Mouse (Mus musculus): ENCODE measurements around the gene Fto. TPM values are rescaled to one million over a fixed set of nuclear protein-coding genes. Genes with fewer than 3 reads are reported as not detected.

Fto gene
- total RNA-seq, 1 experiment = 16.8 TPM

DNA sequence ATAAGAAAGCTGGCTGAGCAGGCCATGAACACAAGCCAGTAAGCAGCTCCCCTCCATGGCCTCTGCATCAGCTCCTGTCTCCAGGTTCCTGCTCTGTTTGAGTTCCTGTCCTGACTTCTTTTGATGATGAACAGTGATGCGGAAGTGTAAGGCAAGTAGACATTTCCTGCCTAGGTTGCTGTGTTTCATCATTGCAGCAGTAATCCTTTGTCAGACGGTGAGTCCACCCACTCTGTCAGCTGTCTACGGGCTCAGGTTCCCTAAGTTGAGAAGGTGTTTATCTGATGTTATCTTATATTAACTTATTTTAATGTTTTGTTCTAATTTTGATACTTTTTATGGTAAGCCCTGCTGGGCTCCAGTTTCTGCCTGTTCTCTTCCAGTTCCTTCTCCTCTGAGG is 12.7 kb downstream of the Fto start:
- Histone ChIP-seq H3K4me3 (ENCODE audit: insufficient read depth in 1 of 2, low read depth in 1 of 2, low read length in 2 of 2, poor library complexity in 1 of 2, severe bottlenecking in 1 of 2) (no peak overlapping the region), H3K36me3 (ENCODE audit: control insufficient read depth, insufficient read depth, low read length, poor library complexity, severe bottlenecking) (no peaks in the 10 kb centered on the region), H3K4me1 (ENCODE audit: control insufficient read depth in 2 of 2, insufficient read depth in 2 of 2, low read length in 2 of 2, poor library complexity in 1 of 2) (peaks cover 3 to 14% of the 10 kb centered on the region in 2 experiments; a peak in 2 of 4 replicates), H3K9me3 (ENCODE audit: control insufficient read depth, insufficient read depth, low read depth, low read length) (no peaks in the 10 kb centered on the region), H3K27ac (ENCODE audit: insufficient read depth, low read depth, low read length, poor library complexity, severe bottlenecking) (no peak overlapping the region), H3K9ac (ENCODE audit: insufficient read depth, low read depth, low read length, poor library complexity, severe bottlenecking) (no peak overlapping the region)
- in situ Hi-C loops (cut with MboI; ENCODE audit: low sequenced_read_pairs in 2 of 2, unreplicated experiment in 2 of 2) = no loop called here
- no peak for DNase-seq (ENCODE audit: low read depth, low spot score)
- TF ChIP-seq MAFK (IDR thresholded peaks at IDR 0.05; ENCODE audit: insufficient read depth, low read depth, low read length) = no peak
- no peak for TF ChIP-seq CHD2 (IDR thresholded peaks at IDR 0.05; ENCODE audit: low read depth, low read length)
- no peak for TF ChIP-seq ZC3H11A (IDR thresholded peaks at IDR 0.05; ENCODE audit: borderline replicate concordance, low read depth, low read length)
- TF ChIP-seq ZNF384 (IDR thresholded peaks at IDR 0.05; ENCODE audit: low read depth, low read length) = no peak
- TF ChIP-seq HCFC1 (IDR thresholded peaks at IDR 0.05; ENCODE audit: borderline replicate concordance, insufficient read depth, low read length) = no peak

DNA sequence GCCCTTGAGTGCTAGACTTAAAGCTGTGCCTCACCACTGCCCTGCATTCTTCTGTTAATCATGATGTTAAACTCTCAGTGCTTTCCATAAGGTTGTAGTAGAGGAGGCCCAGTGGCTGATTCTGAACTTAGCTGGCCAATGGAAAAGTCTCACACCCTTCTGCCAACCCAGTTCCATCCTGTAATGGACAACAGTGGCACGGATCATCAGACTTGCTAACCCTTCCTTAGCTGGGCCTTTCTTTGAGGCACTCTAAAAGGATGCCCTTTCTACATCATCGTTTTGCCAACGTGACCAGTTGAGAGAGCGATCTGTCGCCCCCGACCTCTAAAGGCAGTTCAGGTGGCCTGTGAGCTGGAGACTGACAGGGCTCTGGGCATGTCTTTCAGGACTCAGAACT is 13.6 kb downstream of the Fto start:
- no peak overlapping the region for H3K9ac ChIP-seq (ENCODE audit: insufficient read depth, low read depth, low read length, poor library complexity, severe bottlenecking)
- no peak overlapping the region for H3K4me3 ChIP-seq (ENCODE audit: insufficient read depth in 1 of 2, low read depth in 1 of 2, low read length in 2 of 2, poor library complexity in 1 of 2, severe bottlenecking in 1 of 2)
- no peak for TF ChIP-seq ZC3H11A (IDR thresholded peaks at IDR 0.05; ENCODE audit: borderline replicate concordance, low read depth, low read length)
- TF ChIP-seq CHD2 (IDR thresholded peaks at IDR 0.05; ENCODE audit: low read depth, low read length) = no peak
- no peak for TF ChIP-seq ZNF384 (IDR thresholded peaks at IDR 0.05; ENCODE audit: low read depth, low read length)
- no peak for TF ChIP-seq MAFK (IDR thresholded peaks at IDR 0.05; ENCODE audit: insufficient read depth, low read depth, low read length)
- no peak for TF ChIP-seq HCFC1 (IDR thresholded peaks at IDR 0.05; ENCODE audit: borderline replicate concordance, insufficient read depth, low read length)
- no peaks in the 10 kb centered on the region for H3K9me3 ChIP-seq (ENCODE audit: control insufficient read depth, insufficient read depth, low read depth, low read length)
- in situ Hi-C loops (cut with MboI; ENCODE audit: low sequenced_read_pairs in 2 of 2, unreplicated experiment in 2 of 2) = no loop called here
- peaks cover 3 to 18% of the 10 kb centered on the region in 2 experiments; a peak in 2 of 4 replicates for H3K4me1 ChIP-seq (ENCODE audit: control insufficient read depth in 2 of 2, insufficient read depth in 2 of 2, low read length in 2 of 2, poor library complexity in 1 of 2)
- no peaks in the 10 kb centered on the region for H3K36me3 ChIP-seq (ENCODE audit: control insufficient read depth, insufficient read depth, low read length, poor library complexity, severe bottlenecking)
- DNase-seq (ENCODE audit: low read depth, low spot score) = no peak
- H3K27ac ChIP-seq (ENCODE audit: insufficient read depth, low read depth, low read length, poor library complexity, severe bottlenecking) = no peak overlapping the region

DNA sequence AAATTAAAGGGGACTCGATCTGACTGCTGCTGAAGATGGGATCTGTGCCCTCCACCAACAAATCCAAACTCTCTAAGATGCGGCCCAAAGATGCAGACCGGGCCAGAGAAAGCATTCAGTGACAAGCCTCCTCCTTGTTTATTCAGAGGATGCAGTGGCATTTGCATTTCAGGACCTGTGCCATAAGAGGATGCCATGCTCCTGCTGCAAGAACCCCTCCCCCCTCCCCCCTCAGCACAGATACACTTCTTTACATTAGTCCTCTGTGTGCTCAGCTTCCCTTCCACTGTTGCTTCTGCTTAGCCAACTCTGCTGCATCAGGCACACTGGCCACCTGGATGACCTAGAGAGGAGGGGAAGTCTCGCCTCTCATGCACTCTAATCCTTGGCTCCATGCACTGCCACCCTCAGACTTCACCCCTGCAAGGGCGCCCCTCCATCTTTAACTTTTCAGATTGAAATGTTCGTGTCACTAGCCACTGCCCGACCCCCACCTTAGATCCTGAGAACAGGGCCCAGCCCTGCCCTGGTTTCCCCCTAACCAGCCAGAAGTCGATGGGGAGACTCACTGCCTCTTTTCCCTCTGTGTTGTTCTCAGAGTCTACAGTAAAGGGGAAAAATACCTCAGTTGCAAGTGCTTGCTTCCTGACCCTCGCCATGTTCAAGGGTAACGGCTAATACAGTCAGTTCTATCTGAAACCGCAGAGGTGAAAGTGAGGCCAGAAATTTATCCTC is 14.3 kb downstream of the Fto start:
- H3K36me3 ChIP-seq (ENCODE audit: control insufficient read depth, insufficient read depth, low read length, poor library complexity, severe bottlenecking) = no peaks in the 10 kb centered on the region
- no peak for DNase-seq (ENCODE audit: low read depth, low spot score)
- TF ChIP-seq MAFK (IDR thresholded peaks at IDR 0.05; ENCODE audit: insufficient read depth, low read depth, low read length) (no peak), ZC3H11A (IDR thresholded peaks at IDR 0.05; ENCODE audit: borderline replicate concordance, low read depth, low read length) (no peak), CHD2 (IDR thresholded peaks at IDR 0.05; ENCODE audit: low read depth, low read length) (no peak), HCFC1 (IDR thresholded peaks at IDR 0.05; ENCODE audit: borderline replicate concordance, insufficient read depth, low read length) (no peak), ZNF384 (IDR thresholded peaks at IDR 0.05; ENCODE audit: low read depth, low read length) (no peak)
- no peak overlapping the region for H3K4me3 ChIP-seq (ENCODE audit: insufficient read depth in 1 of 2, low read depth in 1 of 2, low read length in 2 of 2, poor library complexity in 1 of 2, severe bottlenecking in 1 of 2)
- no peak overlapping the region; the same call in 1 of the 2 replicates for H3K27ac ChIP-seq (ENCODE audit: insufficient read depth, low read depth, low read length, poor library complexity, severe bottlenecking)
- no peak overlapping the region for H3K9ac ChIP-seq (ENCODE audit: insufficient read depth, low read depth, low read length, poor library complexity, severe bottlenecking)
- in situ Hi-C loops (cut with MboI; ENCODE audit: low sequenced_read_pairs in 2 of 2, unreplicated experiment in 2 of 2) = no loop called here
- H3K4me1 ChIP-seq (ENCODE audit: control insufficient read depth in 2 of 2, insufficient read depth in 2 of 2, low read length in 2 of 2, poor library complexity in 1 of 2) = peaks cover 3 to 19% of the 10 kb centered on the region in 2 experiments; a peak in 2 of 4 replicates
- H3K9me3 ChIP-seq (ENCODE audit: control insufficient read depth, insufficient read depth, low read depth, low read length) = no peaks in the 10 kb centered on the region

DNA sequence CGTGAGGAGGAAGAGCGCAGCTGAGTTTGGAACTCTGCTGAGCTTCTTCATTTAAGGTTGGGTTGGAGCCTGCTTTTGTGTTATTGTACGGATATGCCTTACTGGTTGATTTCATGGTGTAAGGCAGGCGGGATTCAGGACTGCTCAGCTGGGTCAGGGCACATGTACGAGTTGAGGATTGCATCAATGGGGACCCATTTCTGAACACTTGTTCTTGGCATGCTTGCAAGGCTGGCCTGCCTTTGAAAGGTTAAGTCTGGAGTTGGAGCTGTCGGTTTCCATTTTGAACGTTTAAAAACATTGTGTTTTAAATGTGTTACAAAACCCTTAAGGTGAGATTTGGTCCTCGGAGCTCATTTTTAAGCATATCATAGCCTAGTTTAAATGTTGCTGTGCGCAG is 15.7 kb downstream of the Fto start:
- Histone ChIP-seq H3K4me3 (ENCODE audit: insufficient read depth in 1 of 2, low read depth in 1 of 2, low read length in 2 of 2, poor library complexity in 1 of 2, severe bottlenecking in 1 of 2) (no peak overlapping the region), H3K9ac (ENCODE audit: insufficient read depth, low read depth, low read length, poor library complexity, severe bottlenecking) (no peak overlapping the region), H3K9me3 (ENCODE audit: control insufficient read depth, insufficient read depth, low read depth, low read length) (no peaks in the 10 kb centered on the region), H3K4me1 (ENCODE audit: control insufficient read depth in 2 of 2, insufficient read depth in 2 of 2, low read length in 2 of 2, poor library complexity in 1 of 2) (peaks cover 5 to 19% of the 10 kb centered on the region in 2 experiments; a peak in 2 of 4 replicates), H3K27ac (ENCODE audit: insufficient read depth, low read depth, low read length, poor library complexity, severe bottlenecking) (no peak overlapping the region), H3K36me3 (ENCODE audit: control insufficient read depth, insufficient read depth, low read length, poor library complexity, severe bottlenecking) (no peaks in the 10 kb centered on the region)
- DNase-seq (ENCODE audit: low read depth, low spot score) = no peak
- in situ Hi-C loops (cut with MboI; ENCODE audit: low sequenced_read_pairs in 2 of 2, unreplicated experiment in 2 of 2) = no loop called here
- TF ChIP-seq MAFK (IDR thresholded peaks at IDR 0.05; ENCODE audit: insufficient read depth, low read depth, low read length) (no peak), ZNF384 (IDR thresholded peaks at IDR 0.05; ENCODE audit: low read depth, low read length) (no peak), HCFC1 (IDR thresholded peaks at IDR 0.05; ENCODE audit: borderline replicate concordance, insufficient read depth, low read length) (no peak), ZC3H11A (IDR thresholded peaks at IDR 0.05; ENCODE audit: borderline replicate concordance, low read depth, low read length) (no peak), CHD2 (IDR thresholded peaks at IDR 0.05; ENCODE audit: low read depth, low read length) (no peak)
